Mouse (Mus musculus) midbrain, postnatal 0 days (tissue): Measurements from ENCODE around the gene Mrpl49. TPM values are rescaled to one million over a fixed set of nuclear protein-coding genes. Genes with fewer than 3 reads are reported as not detected.

Experiments
- ATAC-seq: fragments of 200-750 bp; cut with Nextera tagmentation; 2 replicates; pipeline ENCODE4 v1.8.0; 2017; ENCODE audit warnings: moderate number of reproducible peaks, mild to moderate bottlenecking, moderate TSS enrichment, moderate library complexity; ENCODE audit not compliant: low FRiP score
- DNase-seq: peaks from one replicate; pipeline ENCODE4 v3.0.0-alpha.2; 2015; ENCODE audit warnings: low spot score
- H3K27ac ChIP-seq: fragments of 300-500 bp; sonication (generic); 2 replicates; pipeline ENCODE4 v1.5.1; 2014; ENCODE audit warnings: low read depth, mild to moderate bottlenecking, low read length, mixed read lengths
- H3K27me3 ChIP-seq: fragments of 300-500 bp; sonication (generic); 2 replicates; pipeline ENCODE4 v1.6.1; 2014; ENCODE audit warnings: low read length, control low read depth, mixed read lengths; ENCODE audit not compliant: insufficient read depth
- H3K36me3 ChIP-seq: fragments of 300-500 bp; sonication (generic); 2 replicates; pipeline ENCODE4 v1.6.1; 2014; ENCODE audit warnings: low read length, control low read depth, mixed read lengths; ENCODE audit not compliant: insufficient read depth
- H3K4me1 ChIP-seq: fragments of 300-500 bp; sonication (generic); 2 replicates; pipeline ENCODE4 v1.6.1; 2014; ENCODE audit warnings: mild to moderate bottlenecking, control low read depth, antibody characterized with exemption, low read length, mixed read lengths; ENCODE audit not compliant: insufficient read depth
- H3K4me2 ChIP-seq: fragments of 300-500 bp; sonication (generic); 2 replicates; pipeline ENCODE4 v1.6.1; 2014; ENCODE audit warnings: low read depth, mild to moderate bottlenecking, low read length, mixed read lengths; ENCODE audit not compliant: poor library complexity, severe bottlenecking
- H3K4me3 ChIP-seq: fragments of 300-500 bp; sonication (generic); 2 replicates; pipeline ENCODE4 v1.5.1; 2014; ENCODE audit warnings: low read depth, mild to moderate bottlenecking, low read length, moderate library complexity
- H3K9ac ChIP-seq: fragments of 300-500 bp; sonication (generic); replicated peaks from 2 replicates; pipeline ENCODE4 v1.6.1; 2014; ENCODE audit warnings: mild to moderate bottlenecking, low read length, moderate library complexity, mixed read lengths; ENCODE audit not compliant: poor library complexity, severe bottlenecking
- H3K9me3 ChIP-seq: fragments of 300-500 bp; sonication (generic); 2 replicates; pipeline ENCODE4 v1.6.1; 2016; ENCODE audit warnings: low read length, control low read depth
- CTCF ChIP-seq: IDR thresholded peaks from 2 replicates; pipeline ENCODE4 v1.5.1; 2016; ENCODE audit warnings: antibody characterized with exemption, mild to moderate bottlenecking
- WGBS: fragments of 180-500 bp; shearing (Covaris S2); extraction: QIAGEN DNeasy Blood & Tissue Kit; methylation state at CpG from one replicate; pipeline ENCODE4 v1.1.7; 2014; 5-methylcytosine and 5-hydroxymethylcytosine counted together
- polyA plus RNA-seq: library from polyadenylated mRNA; unstranded; fragments of >200 nt; fragmentation: Nextera tagmentation; extraction: Ambion mirVana; gene quantifications from 2 replicates; pipeline ENCODE4 v1.2.1, GENCODE M21; 2015
- total RNA-seq: library from RNA; depleted of rRNA; stranded (reverse); fragments of >200 nt; gene quantifications from 2 replicates; pipeline ENCODE4 v1.2.3, GENCODE M21; 2014

Mrpl49 gene
- total and polyA plus RNA-seq, 2 experiments from 2014 or later, result 34.7 to 50.0 TPM

GRCm38 (mm10) chr19:6076564-6077393 is 19.2 kb upstream of the Mrpl49 start, which contains the start of gene Vps51:
Vps51 (minus strand) TSS chr19:6077231.
- H3K36me3 ChIP-seq, result peaks cover 25% of the 10 kb centered on the region
- no peak for TF ChIP-seq CTCF
- peak within 1 kb of the TSS; percentile 84 for H3K27ac ChIP-seq
- H3K27me3 ChIP-seq, result no peaks in the 10 kb centered on the region
- H3K4me3 ChIP-seq, result peak within 1 kb of the TSS; percentile 64
- ATAC-seq (peak; percentile 86), DNase-seq (peak; percentile 96)
- peak within 1 kb of the TSS; percentile 72 for H3K9ac ChIP-seq
- WGBS, result 2% methylated on average over 33 of the region's 33 CpGs
- H3K9me3 ChIP-seq, result no peaks in the 10 kb centered on the region
- H3K4me1 ChIP-seq, result peaks cover 7% of the 10 kb centered on the region
- H3K4me2 ChIP-seq, result peak within 1 kb of the TSS; percentile 89

- peaks cover 30% of the 10 kb centered on the region for H3K36me3 ChIP-seq
- H3K9ac ChIP-seq, result no peak overlapping the region
- no peak for TF ChIP-seq CTCF
- H3K4me1 ChIP-seq, result peaks cover 7% of the 10 kb centered on the region
- H3K27me3 ChIP-seq, result no peaks in the 10 kb centered on the region
- no peak overlapping the region for H3K27ac ChIP-seq
- H3K4me3 ChIP-seq, result no peak overlapping the region
- 93% methylated on average over 5 of the region's 5 CpGs for WGBS
- no peak overlapping the region for H3K4me2 ChIP-seq
- no peak for DNase-seq
- ATAC-seq, result no peak
- H3K9me3 ChIP-seq, result no peaks in the 10 kb centered on the region
Observed at GRCm38 (mm10) chr19:6073889-6074288, 16.3 kb upstream of the Mrpl49 start.

GRCm38 (mm10) chr19:6071261-6071660 is 13.7 kb upstream of the Mrpl49 start:
- peaks cover 7% of the 10 kb centered on the region for H3K4me1 ChIP-seq
- H3K4me2 ChIP-seq, result no peak overlapping the region
- ATAC-seq (no peak), DNase-seq (no peak)
- WGBS, result 94% methylated on average over 19 of the region's 19 CpGs
- no peak for TF ChIP-seq CTCF
- no peak overlapping the region for H3K4me3 ChIP-seq
- no peaks in the 10 kb centered on the region for H3K9me3 ChIP-seq
- H3K27me3 ChIP-seq, result no peaks in the 10 kb centered on the region
- H3K9ac ChIP-seq, result no peak overlapping the region
- H3K27ac ChIP-seq, result no peak overlapping the region
- H3K36me3 ChIP-seq, result peaks cover 32% of the 10 kb centered on the region

- no peak for ATAC-seq
- Histone ChIP-seq H3K4me2 (no peak overlapping the region), H3K4me1 (peaks cover 6% of the 10 kb centered on the region), H3K9ac (no peak overlapping the region), H3K9me3 (no peaks in the 10 kb centered on the region), H3K4me3 (no peak overlapping the region), H3K27me3 (no peaks in the 10 kb centered on the region), H3K27ac (no peak overlapping the region), H3K36me3 (peaks cover 32% of the 10 kb centered on the region)
- TF ChIP-seq CTCF, result no peak
- no peak for DNase-seq
- WGBS, result 93% methylated on average over 31 of the region's 31 CpGs
Observed at GRCm38 (mm10) chr19:6070571-6071250, 13.1 kb upstream of the Mrpl49 start.

GRCm38 (mm10) chr19:6069851-6070250 is 12.3 kb upstream of the Mrpl49 start:
- Histone ChIP-seq H3K9ac (no peak overlapping the region), H3K9me3 (no peaks in the 10 kb centered on the region), H3K27me3 (no peaks in the 10 kb centered on the region), H3K27ac (no peak overlapping the region), H3K4me1 (peaks cover 6% of the 10 kb centered on the region), H3K4me3 (no peak overlapping the region), H3K36me3 (peaks cover 32% of the 10 kb centered on the region), H3K4me2 (no peak overlapping the region)
- ATAC-seq (no peak), DNase-seq (no peak)
- no peak for TF ChIP-seq CTCF
- 91% methylated on average over 10 of the region's 10 CpGs for WGBS

GRCm38 (mm10) chr19:6068951-6069350 is 11.4 kb upstream of the Mrpl49 start:
- H3K4me2 ChIP-seq, result no peak overlapping the region
- H3K9ac ChIP-seq, result no peak overlapping the region
- H3K9me3 ChIP-seq, result no peaks in the 10 kb centered on the region
- H3K36me3 ChIP-seq, result peaks cover 31% of the 10 kb centered on the region
- ATAC-seq, result no peak
- H3K27ac ChIP-seq, result 0 out of 2 replicates have a peak overlapping the region, but pooled peaks have one; percentile 3
- H3K4me3 ChIP-seq, result no peak overlapping the region
- H3K4me1 ChIP-seq, result peaks cover 6% of the 10 kb centered on the region
- 76% methylated on average over 4 of the region's 4 CpGs for WGBS
- TF ChIP-seq CTCF, result no peak
- DNase-seq, result no peak
- no peaks in the 10 kb centered on the region for H3K27me3 ChIP-seq
